Mouse (Mus musculus): ENCODE results near the gene Rcan2. TPM values are rescaled to one million over a fixed set of nuclear protein-coding genes. Genes with fewer than 3 reads are reported as not detected.

Rcan2 gene
- polyA plus RNA-seq, 1 experiment from 2014 or later: 8.4 TPM

DNA sequence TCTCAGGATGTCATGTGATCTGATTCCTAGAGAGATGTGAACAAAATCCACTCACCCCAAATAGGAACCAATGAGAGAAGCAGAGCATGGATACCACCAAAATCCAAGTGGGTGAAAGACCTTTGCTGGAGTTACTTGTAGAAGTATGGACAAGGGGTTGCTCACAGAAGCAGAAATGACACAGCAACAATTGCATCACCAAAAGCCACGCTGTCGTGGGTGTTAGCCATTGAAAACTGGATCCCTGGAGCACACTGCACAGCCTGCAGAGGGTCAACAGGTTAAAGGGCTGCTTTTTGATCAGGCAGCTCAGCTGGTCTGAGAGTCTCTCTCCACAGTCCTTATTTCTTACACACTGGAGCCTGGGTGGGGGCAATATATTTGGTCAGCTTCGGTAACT lies 274.4 kb downstream of the Rcan2 start:
- Histone ChIP-seq H3K36me3 (ENCODE audit: control insufficient read depth, insufficient read depth, low read length) (no peaks in the 10 kb centered on the region), H3K4me1 (ENCODE audit: control insufficient read depth, insufficient read depth, low read length) (no peaks in the 10 kb centered on the region), H3K9me3 (ENCODE audit: control insufficient read depth, low read length) (no peaks in the 10 kb centered on the region), H3K4me2 (ENCODE audit: low read depth, low read length) (no peak overlapping the region), H3K4me3 (ENCODE audit: low read depth, low read length) (no peak overlapping the region), H3K27ac (replicated peaks; ENCODE audit: low read depth, low read length) (no peak overlapping the region), H3K27me3 (replicated peaks; ENCODE audit: control insufficient read depth, insufficient read depth, low read length) (no peaks in the 10 kb centered on the region), H3K9ac (ENCODE audit: low read depth, low read length) (no peak overlapping the region)
- no peak for ATAC-seq (ENCODE audit: low read depth)
- DNase-seq (ENCODE audit: low spot score): no peak
- WGBS: 80% methylated on average over 3 of the region's 3 CpGs

DNA sequence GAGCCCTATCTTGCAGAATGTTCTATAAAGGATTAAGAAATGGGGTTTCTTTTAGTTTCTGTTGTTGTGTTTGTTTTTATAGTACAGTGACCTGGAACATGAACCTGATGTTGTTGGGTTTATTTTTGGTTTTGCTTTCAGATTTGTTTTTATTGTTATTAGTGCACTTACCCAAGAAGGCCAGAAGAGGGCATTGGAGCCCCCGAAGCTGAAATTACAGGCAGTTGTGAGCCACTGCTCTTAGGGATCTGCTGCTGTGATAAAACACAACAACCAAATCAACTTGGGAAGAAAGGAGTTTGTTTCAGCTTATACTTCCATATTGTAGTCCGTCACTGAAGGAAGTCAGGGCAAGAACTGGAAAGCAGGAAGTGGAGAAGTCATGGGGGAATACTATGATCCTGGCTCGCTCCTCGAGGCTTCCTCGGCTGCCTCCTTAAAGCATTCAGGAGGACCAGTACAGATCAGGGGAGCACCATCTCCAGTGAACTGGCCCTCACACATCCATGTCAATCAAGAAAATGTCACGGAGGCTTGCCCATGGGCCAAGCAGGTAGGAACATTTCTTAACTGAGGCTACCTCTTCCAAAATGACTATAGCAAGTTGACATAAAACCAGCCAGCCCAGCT lies 275.0 kb downstream of the Rcan2 start:
- no peaks in the 10 kb centered on the region for H3K27me3 ChIP-seq (replicated peaks; ENCODE audit: control insufficient read depth, insufficient read depth, low read length)
- no peak overlapping the region for H3K4me2 ChIP-seq (ENCODE audit: low read depth, low read length)
- 35% methylated on average over 6 of the region's 6 CpGs for WGBS
- peak; percentile 47 for DNase-seq (ENCODE audit: low spot score)
- 0 out of 2 replicates have a peak, but pooled peaks cover 3% of the 10 kb centered on the region for H3K36me3 ChIP-seq (ENCODE audit: control insufficient read depth, insufficient read depth, low read length)
- no peaks in the 10 kb centered on the region for H3K9me3 ChIP-seq (ENCODE audit: control insufficient read depth, low read length)
- no peak overlapping the region for H3K9ac ChIP-seq (ENCODE audit: low read depth, low read length)
- no peak for ATAC-seq (ENCODE audit: low read depth)
- H3K4me1 ChIP-seq (ENCODE audit: control insufficient read depth, insufficient read depth, low read length): no peaks in the 10 kb centered on the region
- no peak overlapping the region for H3K27ac ChIP-seq (replicated peaks; ENCODE audit: low read depth, low read length)
- H3K4me3 ChIP-seq (ENCODE audit: low read depth, low read length): no peak overlapping the region

DNA sequence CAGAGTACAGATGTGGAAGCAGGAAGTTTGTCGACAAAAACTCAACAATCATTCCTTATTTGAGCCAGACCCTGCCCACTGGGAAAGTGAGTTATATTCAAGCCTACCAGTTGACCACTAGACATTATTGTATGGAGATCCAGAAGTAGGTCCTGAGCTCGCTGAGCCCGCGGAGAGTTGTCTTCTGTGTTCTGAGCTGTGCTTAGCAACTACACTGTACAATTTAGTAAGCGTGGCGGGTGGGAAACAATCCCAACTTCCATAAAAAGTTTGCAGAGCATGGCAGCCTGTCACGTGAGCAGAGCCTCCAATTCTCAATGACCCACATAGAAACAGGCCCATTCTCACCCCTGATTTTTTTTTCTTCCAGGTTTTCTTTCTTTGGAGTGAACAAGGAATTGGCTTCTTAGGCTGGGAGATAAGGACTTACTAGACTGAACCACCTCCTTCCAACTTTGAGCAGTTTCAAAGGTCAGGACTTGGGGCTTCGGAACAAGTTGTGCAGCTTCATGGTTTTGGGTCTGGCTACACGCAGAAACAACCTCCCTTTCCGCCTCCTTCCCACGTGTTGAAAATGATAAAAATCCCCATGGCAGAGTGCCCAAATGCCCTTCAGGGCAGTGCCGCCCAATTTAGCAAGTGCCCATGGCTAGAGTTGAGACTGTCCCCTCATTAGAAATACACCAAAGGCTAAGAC lies 276.1 kb downstream of the Rcan2 start:
- H3K9ac ChIP-seq (ENCODE audit: low read depth, low read length): no peak overlapping the region
- ATAC-seq (ENCODE audit: low read depth): no peak
- 0 out of 2 replicates have a peak, but pooled peaks cover 4% of the 10 kb centered on the region for H3K36me3 ChIP-seq (ENCODE audit: control insufficient read depth, insufficient read depth, low read length)
- no peak overlapping the region for H3K27ac ChIP-seq (replicated peaks; ENCODE audit: low read depth, low read length)
- WGBS: 84% methylated on average over 12 of the region's 12 CpGs
- H3K4me2 ChIP-seq (ENCODE audit: low read depth, low read length): no peak overlapping the region
- no peaks in the 10 kb centered on the region for H3K9me3 ChIP-seq (ENCODE audit: control insufficient read depth, low read length)
- no peak overlapping the region for H3K4me3 ChIP-seq (ENCODE audit: low read depth, low read length)
- no peaks in the 10 kb centered on the region for H3K27me3 ChIP-seq (replicated peaks; ENCODE audit: control insufficient read depth, insufficient read depth, low read length)
- DNase-seq (ENCODE audit: low spot score): no peak
- H3K4me1 ChIP-seq (ENCODE audit: control insufficient read depth, insufficient read depth, low read length): no peaks in the 10 kb centered on the region

DNA sequence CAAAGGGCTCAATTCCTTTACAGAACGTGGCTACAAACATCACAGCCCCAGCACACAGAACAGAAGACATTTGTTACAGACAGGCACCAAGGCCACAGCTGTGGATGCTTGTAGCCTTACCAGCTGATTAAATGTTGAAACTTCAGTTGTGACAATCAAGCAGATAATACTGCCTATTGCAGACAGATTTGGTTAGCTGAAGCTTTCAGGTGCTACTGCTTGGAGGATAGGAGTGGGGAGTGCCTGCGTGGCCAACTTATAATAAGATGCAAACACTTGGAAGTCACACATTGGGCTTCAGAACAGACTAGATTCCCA lies 276.7 kb downstream of the Rcan2 start:
- no peak overlapping the region for H3K27ac ChIP-seq (replicated peaks; ENCODE audit: low read depth, low read length)
- H3K9me3 ChIP-seq (ENCODE audit: control insufficient read depth, low read length): no peaks in the 10 kb centered on the region
- 0 out of 2 replicates have a peak, but pooled peaks cover 4% of the 10 kb centered on the region for H3K36me3 ChIP-seq (ENCODE audit: control insufficient read depth, insufficient read depth, low read length)
- WGBS: 61% methylated on average over 2 of the region's 2 CpGs
- no peak overlapping the region for H3K9ac ChIP-seq (ENCODE audit: low read depth, low read length)
- H3K4me1 ChIP-seq (ENCODE audit: control insufficient read depth, insufficient read depth, low read length): no peaks in the 10 kb centered on the region
- H3K4me3 ChIP-seq (ENCODE audit: low read depth, low read length): no peak overlapping the region
- no peak for DNase-seq (ENCODE audit: low spot score)
- no peak overlapping the region for H3K4me2 ChIP-seq (ENCODE audit: low read depth, low read length)
- ATAC-seq (ENCODE audit: low read depth): no peak
- no peaks in the 10 kb centered on the region for H3K27me3 ChIP-seq (replicated peaks; ENCODE audit: control insufficient read depth, insufficient read depth, low read length)

DNA sequence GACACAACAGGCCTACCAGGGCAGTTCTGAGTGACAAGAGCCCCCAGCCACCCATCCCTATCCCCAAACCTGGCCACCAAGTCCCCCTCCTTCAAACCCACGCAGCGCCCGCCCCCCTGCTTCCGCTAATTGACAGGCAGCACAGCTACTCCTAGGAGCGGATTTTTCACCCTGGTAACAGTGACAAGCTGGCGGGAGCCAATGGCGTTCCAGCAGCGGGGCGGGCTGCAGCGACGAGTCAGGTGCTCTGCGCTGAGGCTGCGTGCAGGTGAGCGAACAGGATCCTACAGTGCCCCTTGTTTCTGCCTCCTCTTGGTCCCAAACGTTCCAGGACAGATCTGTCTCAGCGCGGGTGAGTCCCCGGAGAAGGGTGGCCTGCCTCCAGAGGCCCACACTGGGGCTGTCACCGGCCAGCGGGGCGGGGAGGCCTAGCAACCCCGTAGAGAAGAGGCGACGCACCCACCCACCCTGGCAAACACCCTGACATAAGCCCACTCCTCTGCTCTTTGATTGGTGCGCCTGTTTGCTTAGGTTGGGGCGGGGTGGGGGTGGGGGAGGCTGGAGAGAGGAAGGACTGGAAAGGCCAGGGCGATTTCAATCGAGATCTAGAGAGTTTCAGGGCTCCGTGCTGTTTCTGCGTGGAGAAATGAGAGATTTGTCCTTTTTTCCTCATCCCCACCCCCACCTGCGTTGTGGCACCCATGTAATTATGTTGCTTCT lies 277.6 kb downstream of the Rcan2 start, which contains the start of gene Enpp5:
TSS of gene Enpp5 (plus strand) at position 183 of the 720 bp plus-strand sequence.
- no peaks in the 10 kb centered on the region for H3K9me3 ChIP-seq (ENCODE audit: control insufficient read depth, low read length)
- H3K9ac ChIP-seq (ENCODE audit: low read depth, low read length): peak within 1 kb of the TSS; percentile 69
- 0 out of 2 replicates have a peak, but pooled peaks cover 4% of the 10 kb centered on the region for H3K36me3 ChIP-seq (ENCODE audit: control insufficient read depth, insufficient read depth, low read length)
- H3K4me3 ChIP-seq (ENCODE audit: low read depth, low read length): peak within 1 kb of the TSS; percentile 55
- peak; percentile 93 for DNase-seq (ENCODE audit: low spot score)
- H3K27ac ChIP-seq (replicated peaks; ENCODE audit: low read depth, low read length): peak within 1 kb of the TSS; percentile 46; the same call in 1 of the 2 replicates
- H3K4me1 ChIP-seq (ENCODE audit: control insufficient read depth, insufficient read depth, low read length): no peaks in the 10 kb centered on the region
- WGBS: 1% methylated on average over 30 of the region's 31 CpGs
- peak within 1 kb of the TSS; percentile 88 for H3K4me2 ChIP-seq (ENCODE audit: low read depth, low read length)
- no peaks in the 10 kb centered on the region for H3K27me3 ChIP-seq (replicated peaks; ENCODE audit: control insufficient read depth, insufficient read depth, low read length)
- peak; percentile 99 for ATAC-seq (ENCODE audit: low read depth)

DNA sequence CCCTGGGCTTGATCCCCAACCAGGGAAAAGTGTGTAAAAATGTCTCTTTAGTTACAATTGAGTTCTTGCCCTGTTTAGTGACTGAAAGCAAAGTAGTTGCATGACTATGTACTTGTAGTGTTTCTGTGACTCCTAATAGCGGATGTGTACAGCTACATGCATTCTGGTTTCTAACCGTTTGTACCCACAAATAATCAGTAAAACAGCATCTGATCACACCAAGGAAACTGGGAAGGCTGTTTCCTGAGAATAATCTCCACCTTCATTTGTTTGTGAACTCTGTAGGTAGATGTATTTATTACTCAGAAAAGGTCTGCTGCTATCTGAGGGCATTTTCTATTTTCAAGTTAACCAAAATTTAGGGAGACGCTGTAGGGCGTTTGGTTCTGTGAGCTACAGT lies 282.0 kb downstream of the Rcan2 start:
- Histone ChIP-seq H3K4me2 (ENCODE audit: low read depth, low read length) (no peak overlapping the region), H3K9ac (ENCODE audit: low read depth, low read length) (no peak overlapping the region), H3K4me1 (ENCODE audit: control insufficient read depth, insufficient read depth, low read length) (no peaks in the 10 kb centered on the region), H3K4me3 (ENCODE audit: low read depth, low read length) (no peak overlapping the region), H3K9me3 (ENCODE audit: control insufficient read depth, low read length) (no peaks in the 10 kb centered on the region), H3K27ac (replicated peaks; ENCODE audit: low read depth, low read length) (no peak overlapping the region), H3K36me3 (ENCODE audit: control insufficient read depth, insufficient read depth, low read length) (0 out of 2 replicates have a peak, but pooled peaks cover 4% of the 10 kb centered on the region), H3K27me3 (replicated peaks; ENCODE audit: control insufficient read depth, insufficient read depth, low read length) (no peaks in the 10 kb centered on the region)
- WGBS: 82% methylated on average over 4 of the region's 4 CpGs
- DNase-seq (ENCODE audit: low spot score): no peak
- ATAC-seq (ENCODE audit: low read depth): no peak

DNA sequence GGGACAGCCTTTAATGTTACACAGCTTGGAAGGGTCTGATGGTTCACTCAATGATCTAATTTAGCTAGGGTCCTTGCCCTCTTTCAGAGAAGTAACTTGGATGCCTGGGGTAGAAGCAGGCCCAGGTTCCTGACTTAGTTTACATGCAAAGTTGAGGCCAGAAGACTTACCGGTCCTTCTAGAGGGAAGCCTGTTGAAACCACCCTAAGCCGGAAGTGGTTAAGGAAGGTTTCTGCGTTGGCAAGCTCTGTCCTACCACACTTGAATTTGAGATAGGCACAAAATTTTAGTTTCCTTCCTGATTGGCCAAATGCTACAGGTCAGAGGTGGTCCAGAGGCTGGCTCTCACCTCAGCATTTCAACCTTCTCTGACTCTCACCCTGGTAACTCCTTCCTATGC lies 287.1 kb downstream of the Rcan2 start:
- Histone ChIP-seq H3K4me1 (ENCODE audit: control insufficient read depth, insufficient read depth, low read length) (no peaks in the 10 kb centered on the region), H3K9ac (ENCODE audit: low read depth, low read length) (no peak overlapping the region), H3K4me3 (ENCODE audit: low read depth, low read length) (no peak overlapping the region), H3K36me3 (ENCODE audit: control insufficient read depth, insufficient read depth, low read length) (no peaks in the 10 kb centered on the region), H3K4me2 (ENCODE audit: low read depth, low read length) (no peak overlapping the region), H3K27me3 (replicated peaks; ENCODE audit: control insufficient read depth, insufficient read depth, low read length) (no peaks in the 10 kb centered on the region), H3K27ac (replicated peaks; ENCODE audit: low read depth, low read length) (no peak overlapping the region), H3K9me3 (ENCODE audit: control insufficient read depth, low read length) (no peaks in the 10 kb centered on the region)
- DNase-seq (ENCODE audit: low spot score): no peak
- no peak for ATAC-seq (ENCODE audit: low read depth)
- WGBS: 87% methylated on average over 3 of the region's 3 CpGs

Data from embryonic facial prominence, embryonic 14.5 days (tissue).